Mouse (Mus musculus): Measurements from ENCODE around the gene Slc7a7.

GRCm38 (mm10) chr14:54383355-54383771 lies 34.2 kb downstream of the Slc7a7 start:
- TF ChIP-seq POLR2A (IDR thresholded peaks at IDR 0.05; ENCODE audit: control insufficient read depth, low read depth, low read length) (no peak), CTCF (IDR thresholded peaks at IDR 0.05; ENCODE audit: control insufficient read depth, insufficient read depth, insufficient replicate concordance, low read depth, low read length) (no peak)

All from testis, adult 2 months (tissue).